Mouse (Mus musculus) left cerebral cortex, postnatal 36 days (tissue): ENCODE data around the gene Mum1. TPM values are rescaled to one million over a fixed set of nuclear protein-coding genes. Genes with fewer than 3 reads are reported as not detected.
A peak's percentile ranks its signal among the peaks of the same experiment; 100 is the strongest.

Experiments used
- DNase-seq, 2 experiments: peaks; one replicate each; pipeline ENCODE4 v3.0.0; 2021 to 2022; ENCODE audit warnings: low spot score in 2 of 2, mixed read lengths in 1 of 2
- intact Hi-C: fragments of 180-260 bp; cut with DNase I; formaldehyde crosslinking; loops from one replicate; pipeline ENCODE4 v1.15.1; 2025
- microRNA-seq: library from miRNA; unstranded; fragments of <30 nt; microRNA quantifications from one replicate; pipeline ENCODE4 v1.2.0, GENCODE M21; 2022
- total RNA-seq, 2 experiments: library from RNA; stranded (reverse); gene quantifications; 2 replicates each; pipeline ENCODE4 v1.2.3; 2021

Mum1 gene
- total RNA-seq, 2 experiments from 2014 or later = 35.9 to 43.8 TPM

DNA sequence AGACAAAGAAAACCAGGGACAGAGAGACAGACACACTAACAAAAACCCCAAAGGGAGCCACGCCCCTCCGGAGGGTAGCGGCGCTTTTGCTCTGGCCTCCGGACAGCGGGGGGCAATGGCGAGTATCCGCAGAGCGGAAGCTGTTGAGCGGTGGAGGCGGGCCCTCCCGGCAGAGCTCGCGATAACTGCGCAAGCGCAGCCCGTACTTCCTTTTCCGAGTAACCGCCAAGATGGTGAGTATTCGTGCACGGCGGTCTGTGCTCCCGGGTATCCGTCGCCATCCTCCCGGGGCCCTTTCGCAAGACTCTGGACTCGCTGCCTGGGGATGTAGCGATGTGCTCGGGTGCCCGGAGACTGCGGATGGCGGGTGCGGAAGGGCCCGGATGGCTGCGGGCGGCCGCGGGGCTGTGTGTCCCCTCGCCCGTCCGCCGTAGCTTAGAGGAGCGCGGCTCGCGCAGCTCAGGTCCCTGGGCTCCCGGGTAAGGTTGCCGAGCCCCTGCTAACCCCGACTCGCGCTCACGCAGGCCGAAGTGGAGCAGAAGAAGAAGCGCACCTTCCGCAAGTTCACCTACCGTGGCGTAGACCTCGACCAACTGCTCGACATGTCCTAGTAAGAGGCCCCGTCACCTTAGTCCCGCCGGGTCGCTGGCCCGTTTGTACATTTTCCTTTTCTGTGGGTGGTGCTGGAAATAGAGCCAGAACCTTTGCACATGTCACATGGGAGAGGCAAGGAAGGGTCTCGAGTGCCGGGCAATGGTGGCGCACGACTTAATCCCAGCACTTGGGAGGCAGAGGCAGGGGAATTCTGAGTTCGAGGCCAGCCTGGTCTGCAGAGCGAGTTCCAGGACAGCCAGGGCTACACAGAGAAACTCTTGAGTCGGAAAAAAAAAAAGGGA is 66.3 kb downstream of the Mum1 start, which contains the start of gene Rps15:
Gene Rps15 (plus strand): TSS at position 203 of the 896 bp plus-strand sequence.
- intact Hi-C loops = no loop called here
- DNase-seq = peak; percentile 92

GRCm38 (mm10) chr10:80293325-80293724 is 67.1 kb downstream of the Mum1 start:
- DNase-seq = no peak
- intact Hi-C loops = no loop called here

Small RNA genes lying within 50 kb of the gene (microRNA-seq; reads per million reads assigned to microRNA genes)
- gene Mir6911 = 1.8 reads per million

Other genes with a start within 250 kb of the Mum1 start
- 100 to 1,000 TPM; 122 TPM for gene Tmem259, start 242.1 kb upstream of the Mum1 start, total RNA-seq
- 1 to 10 TPM; 4.7 to 7.6 TPM for gene Cnn2, start 237.8 kb upstream of the Mum1 start, total RNA-seq
- 10 to 100 TPM; 10.3 to 13.0 TPM for gene Abca7, start 229.9 kb upstream of the Mum1 start, total RNA-seq
- 1 to 10 TPM; 3.3 to 5.3 TPM for gene Arhgap45, start 209.8 kb upstream of the Mum1 start, total RNA-seq
- 10 to 100 TPM; 69.2 to 83.6 TPM for gene Polr2e, start 186.6 kb upstream of the Mum1 start, total RNA-seq
- gene Gpx4, start 179.3 kb upstream of the Mum1 start, total RNA-seq = 100 to 1,000 TPM; 468 to 559 TPM
- 10 to 100 TPM; 14.5 to 25.5 TPM for gene Sbno2, start 120.9 kb upstream of the Mum1 start, total RNA-seq
- gene Stk11, start 110.6 kb upstream of the Mum1 start, total RNA-seq = 100 to 1,000 TPM in 1 of 2 experiments, 10 to 100 TPM in 1; 94.4 to 100 TPM
- gene Atp5d, start 87.8 kb upstream of the Mum1 start, total RNA-seq = 100 to 1,000 TPM; 334 to 384 TPM
- gene Cbarp, start 85.6 kb upstream of the Mum1 start, total RNA-seq = 100 to 1,000 TPM; 431 to 463 TPM
- 10 to 100 TPM; 76.2 to 78.8 TPM for gene Midn, start 78.2 kb upstream of the Mum1 start, total RNA-seq
- 10 to 100 TPM; 94.7 to 96.7 TPM for gene Cirbp, start 60.4 kb upstream of the Mum1 start, total RNA-seq
- 1 to 10 TPM; 7.5 to 7.6 TPM for gene 1600002K03Rik, start 53.5 kb upstream of the Mum1 start, total RNA-seq
- 1 to 10 TPM; 8.9 to 9.0 TPM for gene Efna2, start 47.0 kb upstream of the Mum1 start, total RNA-seq
- 100 to 1,000 TPM; 185 to 213 TPM for gene Ndufs7, start 22.7 kb downstream of the Mum1 start, total RNA-seq
- gene Gamt, start 34.6 kb downstream of the Mum1 start, total RNA-seq = 10 to 100 TPM; 22.5 to 43.9 TPM
- gene Dazap1, start 35.1 kb downstream of the Mum1 start, total RNA-seq = 10 to 100 TPM; 71.7 to 99.0 TPM
- gene Rps15, start 66.0 kb downstream of the Mum1 start, total RNA-seq = 100 to 1,000 TPM; 799 to 946 TPM
- gene Apc2, start 69.5 kb downstream of the Mum1 start, total RNA-seq = 100 to 1,000 TPM; 105 to 116 TPM
- gene 2310011J03Rik, start 94.1 kb downstream of the Mum1 start, total RNA-seq = 10 to 100 TPM; 26.6 to 30.1 TPM
- gene Pcsk4, start 103.1 kb downstream of the Mum1 start, total RNA-seq = 1 to 10 TPM; 4.9 to 6.2 TPM
- gene Reep6, start 103.5 kb downstream of the Mum1 start, total RNA-seq = 10 to 100 TPM; 10.6 to 11.5 TPM
- gene Adamtsl5, start 122.0 kb downstream of the Mum1 start, total RNA-seq = 10 to 100 TPM in 1 of 2 experiments, 1 to 10 TPM in 1; 7.5 to 10.0 TPM
- gene Plk5, start 130.0 kb downstream of the Mum1 start, total RNA-seq = 10 to 100 TPM; 16.9 to 33.1 TPM
- 10 to 100 TPM; 18.1 to 23.4 TPM for gene Mex3d, start 161.2 kb downstream of the Mum1 start, total RNA-seq
- gene Mbd3, start 173.1 kb downstream of the Mum1 start, total RNA-seq = 100 to 1,000 TPM; 147 to 150 TPM
- 100 to 1,000 TPM; 411 to 444 TPM for gene Uqcr11, start 180.4 kb downstream of the Mum1 start, total RNA-seq
- 10 to 100 TPM; 26.0 to 28.3 TPM for gene Tcf3, start 207.2 kb downstream of the Mum1 start, total RNA-seq